Mouse (Mus musculus) ES-E14 (cell line): ENCODE measurements around the gene Slc25a16. TPM values are rescaled to one million over a fixed set of nuclear protein-coding genes. Genes with fewer than 3 reads are reported as not detected.

ENCODE experiments used
- DNase-seq: peaks from one replicate; pipeline ENCODE4 v3.0.0-alpha.2; 2013; ENCODE audit warnings: low read depth, low spot score
- H3K27ac ChIP-seq: 2 replicates; pipeline ENCODE4 v1.5.1; 2012; ENCODE audit warnings: low read depth, mild to moderate bottlenecking, low read length, moderate library complexity, mixed read lengths; ENCODE audit not compliant: poor library complexity, insufficient read depth, severe bottlenecking
- H3K36me3 ChIP-seq: 2 replicates; pipeline ENCODE4 v1.6.1; 2012; ENCODE audit warnings: mild to moderate bottlenecking, low read length, moderate library complexity, mixed read lengths; ENCODE audit not compliant: control insufficient read depth, poor library complexity, insufficient read depth, severe bottlenecking
- H3K4me1 ChIP-seq, 2 experiments: fragments of 150-350 bp in 1 of 2; sonication (generic) in 1 of 2; 2 replicates each; pipeline ENCODE4 v1.6.1; 2012; ENCODE audit warnings: low read length in 2 of 2, mild to moderate bottlenecking in 1 of 2, mixed read lengths in 1 of 2; ENCODE audit not compliant: control insufficient read depth in 2 of 2, insufficient read depth in 2 of 2, poor library complexity in 1 of 2
- H3K4me3 ChIP-seq, 2 experiments: fragments of 150-350 bp in 1 of 2; sonication (generic) in 1 of 2; 2 replicates each; pipeline ENCODE4 v1.5.1; 2012; ENCODE audit warnings: low read length in 2 of 2, low read depth in 1 of 2, mild to moderate bottlenecking in 1 of 2, mixed read lengths in 1 of 2; ENCODE audit not compliant: insufficient read depth in 1 of 2, poor library complexity in 1 of 2, severe bottlenecking in 1 of 2
- H3K9ac ChIP-seq: 2 replicates; pipeline ENCODE4 v1.6.1; 2012; ENCODE audit warnings: low read depth, mild to moderate bottlenecking, low read length, mixed read lengths; ENCODE audit not compliant: poor library complexity, insufficient read depth, severe bottlenecking
- H3K9me3 ChIP-seq: fragments of 150-350 bp; sonication (generic); 2 replicates; pipeline ENCODE4 v1.6.1; 2012; ENCODE audit warnings: low read depth, mild to moderate bottlenecking, low read length; ENCODE audit not compliant: control insufficient read depth, insufficient read depth
- CHD2 ChIP-seq: IDR thresholded peaks from 2 replicates; pipeline ENCODE4 v1.6.1; 2014; ENCODE audit warnings: mild to moderate bottlenecking, low read depth, low read length, inconsistent platforms
- HCFC1 ChIP-seq: IDR thresholded peaks from 2 replicates; pipeline ENCODE4 v1.6.1; 2012; ENCODE audit warnings: low read length, inconsistent platforms, borderline replicate concordance; ENCODE audit not compliant: insufficient read depth
- ZNF384 ChIP-seq: IDR thresholded peaks from 2 replicates; pipeline ENCODE4 v1.6.1; 2012; ENCODE audit warnings: low read depth, low read length, inconsistent platforms
- in situ Hi-C, 2 experiments: fragments of 600-800 bp; cut with MboI; formaldehyde crosslinking; loops; one replicate each; pipeline ENCODE4 v1.15.1; 2025; ENCODE audit warnings: low sequenced_read_pairs in 2 of 2, inconsistent platforms in 1 of 2; ENCODE audit not compliant: unreplicated experiment in 2 of 2
- total RNA-seq: library from RNA; depleted of rRNA; stranded (reverse); fragments of 300-350 nt; gene quantifications from 2 replicates; pipeline ENCODE4 v1.2.3, GENCODE M21; 2012; rRNA removed

Slc25a16 gene
- total RNA-seq, 1 experiment: 12.8 TPM

GRCm38 (mm10) chr10:62993991-62994390 lies 73.6 kb downstream of the Slc25a16 start:
- in situ Hi-C loops: no loop called here

More at GRCm38 (mm10) chr10:62993991-62994390, 73.6 kb downstream of the Slc25a16 start:
- no peak overlapping the region; the same call in 1 of the 2 replicates for H3K27ac ChIP-seq
- no peaks in the 10 kb centered on the region for H3K9me3 ChIP-seq
- TF ChIP-seq HCFC1 (no peak), CHD2 (no peak), ZNF384 (no peak)
- peaks cover 0 to 9% of the 10 kb centered on the region in 2 experiments; a peak in 3 of 4 replicates for H3K4me1 ChIP-seq
- H3K4me3 ChIP-seq: no peak overlapping the region
- peaks cover 47% of the 10 kb centered on the region for H3K36me3 ChIP-seq
- DNase-seq: peak; percentile 24
- H3K9ac ChIP-seq: no peak overlapping the region; the same call in 1 of the 2 replicates

Other genes starting within 250 kb of the Slc25a16 start
- gene Stox1, start 194.5 kb upstream of the Slc25a16 start, total RNA-seq: 0.76 and 1.1 TPM in 2 replicates
- 63.2 and 70.9 TPM in 2 replicates for gene Ccar1, start 128.3 kb upstream of the Slc25a16 start, total RNA-seq
- 307 and 557 TPM in 2 replicates for gene Tet1, start 11.6 kb upstream of the Slc25a16 start, total RNA-seq
- 26.4 and 28.5 TPM in 2 replicates for gene Dna2, start 26.4 kb downstream of the Slc25a16 start, total RNA-seq
- 15.8 and 17.1 TPM in 2 replicates for gene Rufy2, start 59.6 kb downstream of the Slc25a16 start, total RNA-seq
- 23.8 and 25.7 TPM in 2 replicates for gene Hnrnph3, start 103.6 kb downstream of the Slc25a16 start, total RNA-seq
- gene Pbld2, start 103.7 kb downstream of the Slc25a16 start, total RNA-seq: 0.58 and 2.1 TPM in 2 replicates
- gene Pbld1, start 139.5 kb downstream of the Slc25a16 start, total RNA-seq: 3.6 and 4.1 TPM in 2 replicates
- gene Atoh7, start 179.0 kb downstream of the Slc25a16 start, total RNA-seq: 0.16 TPM in 1 of 2 replicates, not detected in the other